18 mouse cellular contexts compared by ENCODE assay signal in genomic region chr13:73991267-73991666, GRCm38 (mm10). TPM values are rescaled to one million over a fixed set of nuclear protein-coding genes. Genes with fewer than 3 reads are reported as not detected.
"Had no signal": no experiment of that assay in that cellular context is flagged by ENCODE, and none has a peak within 500 bp of the region (broad histone marks: within the 10 kb centered on the region; RNA-seq: fewer than 3 reads in every experiment).

No protein-coding gene starts in this region.

- H3K4me1 ChIP-seq: limb, embryonic 12.5 days; lung, embryonic 15.5 days; megakaryocyte, embryonic 14.5 days had no signal

- H3K4me3 ChIP-seq: layer of hippocampus, adult 2 months; limb, embryonic 12.5 days; liver, embryonic 13.5 days; lung, embryonic 15.5 days; megakaryocyte, embryonic 14.5 days had no signal

- DNase-seq: kidney, postnatal 10 days; kidney, postnatal 4 days; liver, postnatal 0 days; lung, postnatal 14 days; right cerebral cortex, postnatal 14 days had no signal

- H3K9ac ChIP-seq: limb, embryonic 12.5 days; liver, embryonic 13.5 days; lung, embryonic 15.5 days had no signal

- ATAC-seq: midbrain, embryonic 16.5 days had no signal

- H3K27me3 ChIP-seq: limb, embryonic 12.5 days; liver, embryonic 13.5 days; lung, embryonic 15.5 days had no signal

- H3K4me2 ChIP-seq: limb, embryonic 12.5 days; lung, embryonic 15.5 days; midbrain, embryonic 11.5 days had no signal

- H3K27ac ChIP-seq: layer of hippocampus, adult 2 months; limb, embryonic 12.5 days; lung, embryonic 15.5 days; macrophage; stomach, postnatal 0 days had no signal

- H3K36me3 ChIP-seq: limb, embryonic 12.5 days; liver, embryonic 13.5 days; lung, embryonic 15.5 days had no signal

- H3K9me3 ChIP-seq: limb, embryonic 12.5 days; liver, embryonic 13.5 days; lung, embryonic 15.5 days; megakaryocyte, embryonic 14.5 days had no signal

RNA-seq across cellular contexts. Expression of gene Zdhhc11, which starts 27.6 kb away (rescaled TPM):
- total RNA-seq: layer of hippocampus, adult 2 months; layer of hippocampus, postnatal 10 days; left cerebral cortex, postnatal 36 days had no signal
- polyA plus RNA-seq: limb, embryonic 12.5 days; liver, embryonic 13.5 days; liver, postnatal 0 days; lung, embryonic 15.5 days; macrophage; midbrain, embryonic 11.5 days; midbrain, embryonic 16.5 days; neural tube, embryonic 14.5 days; stomach, postnatal 0 days; urinary bladder, adult 2 months had no signal
